ENCODE assay signal across 12 mouse cellular contexts in genomic region chr4:59808396-59808795, GRCm38 (mm10). TPM values are rescaled to one million over a fixed set of nuclear protein-coding genes. Genes with fewer than 3 reads are reported as not detected.
DNase-seq lines count a peak whose midpoint lies in the region; ATAC-seq and TF ChIP-seq lines count a peak whose summit lies in the region.
"Had no signal": no experiment of that assay in that cellular context is flagged by ENCODE, and none has a peak within 500 bp of the region (broad histone marks: within the 10 kb centered on the region; RNA-seq: fewer than 3 reads in every experiment).

No protein-coding gene starts in this region.

- H3K4me2 ChIP-seq in kidney, embryonic 14.5 days (replicated peaks; ENCODE audit: low read depth, low read length), result no peak overlapping the region
- H3K4me2 ChIP-seq in lung, embryonic 14.5 days, result no peak overlapping the region
- H3K4me2 ChIP-seq: forebrain, embryonic 15.5 days had no signal

- H3K4me1 ChIP-seq in kidney, embryonic 14.5 days (ENCODE audit: control insufficient read depth, insufficient read depth, low read length), result peaks cover 8% of the 10 kb centered on the region; the same call in 1 of the 2 replicates
- peaks cover 55% of the 10 kb centered on the region for H3K4me1 ChIP-seq in E14TG2a.4 (replicated peaks; ENCODE audit: low read depth, low read length)
- no peaks in the 10 kb centered on the region for H3K4me1 ChIP-seq in lung, embryonic 14.5 days (ENCODE audit: insufficient read depth)

- no peak for ATAC-seq in kidney, embryonic 14.5 days (ENCODE audit: low FRiP score, low TSS enrichment)
- ATAC-seq in lung, embryonic 14.5 days (ENCODE audit: insufficient read depth), result no peak
- ATAC-seq: forebrain, embryonic 15.5 days had no signal

- DNase-seq in kidney, postnatal 10 days, result peak; percentile 28
- peak; percentile 69 for DNase-seq in A20 (ENCODE audit: low read depth, low spot score)
- DNase-seq in lung, embryonic 14.5 days, result no peak
- DNase-seq in urinary bladder, postnatal 4 days (ENCODE audit: low spot score in 2 of 2), result no peak
- no peak for DNase-seq in retina, embryonic 14.5 days (ENCODE audit: low spot score)
- DNase-seq in layer of hippocampus, adult 9-11 months, result no peak
- DNase-seq: embryo, embryonic 11 days; heart, postnatal 4 days had no signal

- H3K27me3 ChIP-seq in kidney, embryonic 14.5 days (ENCODE audit: control insufficient read depth, insufficient read depth, low read length), result no peaks in the 10 kb centered on the region
- no peaks in the 10 kb centered on the region for H3K27me3 ChIP-seq in E14TG2a.4 (ENCODE audit: insufficient read depth, low read length)
- H3K27me3 ChIP-seq in lung, embryonic 14.5 days (ENCODE audit: insufficient read depth, low read length), result no peaks in the 10 kb centered on the region
- H3K27me3 ChIP-seq: forebrain, embryonic 15.5 days had no signal

- H3K36me3 ChIP-seq in kidney, embryonic 14.5 days (ENCODE audit: control insufficient read depth, insufficient read depth, low read length), result no peaks in the 10 kb centered on the region
- peaks cover 16% of the 10 kb centered on the region; the same call in 1 of the 2 replicates for H3K36me3 ChIP-seq in E14TG2a.4 (ENCODE audit: insufficient read depth, low read length)
- H3K36me3 ChIP-seq in lung, embryonic 14.5 days (ENCODE audit: insufficient read depth), result no peaks in the 10 kb centered on the region
- H3K36me3 ChIP-seq: forebrain, embryonic 15.5 days; midbrain, embryonic 12.5 days had no signal

- WGBS in kidney, embryonic 14.5 days, result 75% methylated on average over 5 of the region's 5 CpGs
- WGBS in lung, embryonic 14.5 days, result 73% methylated on average over 5 of the region's 5 CpGs

- TF ChIP-seq CTCF in E14TG2a.4 (conservative IDR thresholded peaks at IDR 0.05; ENCODE audit: low read length), result peak; percentile 60
- TF ChIP-seq CTCF in lung, embryonic 14.5 days (IDR thresholded peaks at IDR 0.05; ENCODE audit: low read depth), result peak; percentile 21; the same call in 1 of the 2 replicates

- H3K9me3 ChIP-seq in kidney, embryonic 14.5 days (ENCODE audit: control insufficient read depth, low read length), result no peaks in the 10 kb centered on the region
- no peaks in the 10 kb centered on the region for H3K9me3 ChIP-seq in E14TG2a.4 (ENCODE audit: low read length)
- no peaks in the 10 kb centered on the region for H3K9me3 ChIP-seq in lung, embryonic 14.5 days (ENCODE audit: low read depth, low read length)
- H3K9me3 ChIP-seq: forebrain, embryonic 15.5 days; midbrain, embryonic 12.5 days had no signal

- no peak overlapping the region for H3K27ac ChIP-seq in kidney, embryonic 14.5 days (ENCODE audit: low read depth, low read length)
- no peak overlapping the region for H3K27ac ChIP-seq in lung, embryonic 14.5 days (ENCODE audit: low read depth)
- H3K27ac ChIP-seq: forebrain, embryonic 15.5 days; midbrain, embryonic 12.5 days had no signal

- no peak overlapping the region for H3K9ac ChIP-seq in kidney, embryonic 14.5 days (ENCODE audit: low read depth, low read length)
- H3K9ac ChIP-seq in lung, embryonic 14.5 days, result no peak overlapping the region
- H3K9ac ChIP-seq: forebrain, embryonic 15.5 days; midbrain, embryonic 12.5 days had no signal

- no peak overlapping the region for H3K4me3 ChIP-seq in kidney, embryonic 14.5 days (ENCODE audit: low read length)
- H3K4me3 ChIP-seq in E14TG2a.4 (replicated peaks; ENCODE audit: low read length), result no peak overlapping the region
- H3K4me3 ChIP-seq in lung, embryonic 14.5 days (ENCODE audit: low read depth, low read length), result no peak overlapping the region
- H3K4me3 ChIP-seq: forebrain, embryonic 15.5 days; midbrain, embryonic 12.5 days had no signal

RNA-seq across cellular contexts. Expression of gene Snx30, which starts 2.8 kb away (rescaled TPM):
- polyA plus RNA-seq in kidney, embryonic 14.5 days (2014; fragmentation: Nextera tagmentation; extraction: Ambion mirVana), result 7.9 and 12.1 TPM in 2 replicates
- polyA plus RNA-seq in lung, embryonic 14.5 days (2014; fragmentation: Nextera tagmentation; extraction: Ambion mirVana), result 9.8 and 10.6 TPM in 2 replicates

RNA-seq across cellular contexts. Expression of gene Inip, which starts 7.0 kb away (rescaled TPM):
- 55.5 and 69.3 TPM in 2 replicates for polyA plus RNA-seq in kidney, embryonic 14.5 days (2014; fragmentation: Nextera tagmentation; extraction: Ambion mirVana)
- 60.7 and 64.7 TPM in 2 replicates for polyA plus RNA-seq in lung, embryonic 14.5 days (2014; fragmentation: Nextera tagmentation; extraction: Ambion mirVana)

Comparison
In these comparisons a context has a peak if more than half of its experiments do, and no peak if none do; other contexts are left out.
1. DNase-seq: peak in kidney, postnatal 10 days (single experiment) and A20 (single experiment); none in lung, embryonic 14.5 days (single experiment), urinary bladder, postnatal 4 days (0 of 2), retina, embryonic 14.5 days (single experiment) and layer of hippocampus, adult 9-11 months (single experiment).